Mouse (Mus musculus): Measurements from ENCODE around the gene Arhgap25.

Gene Arhgap25

DNA sequence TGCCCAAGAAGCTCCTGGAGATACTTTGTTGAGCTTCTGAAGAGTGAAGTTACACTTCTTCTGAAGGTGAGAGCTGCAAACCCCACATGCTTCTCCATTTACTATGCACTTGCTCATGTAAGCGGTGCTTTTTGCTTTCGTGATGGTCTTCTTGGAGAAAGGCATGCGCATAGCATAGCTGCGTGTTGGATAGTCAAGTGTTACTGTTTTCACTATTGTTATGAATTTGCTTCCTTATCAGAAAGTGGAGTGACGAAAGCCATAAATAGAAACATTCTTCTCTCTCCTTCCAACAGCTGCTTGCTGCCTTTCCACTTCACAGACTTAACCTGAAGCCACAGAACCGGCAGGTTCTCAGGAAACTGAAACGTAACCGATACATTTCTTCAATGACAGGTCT, 96.3 kb downstream of the Arhgap25 start:
- no peak for DNase-seq

DNA sequence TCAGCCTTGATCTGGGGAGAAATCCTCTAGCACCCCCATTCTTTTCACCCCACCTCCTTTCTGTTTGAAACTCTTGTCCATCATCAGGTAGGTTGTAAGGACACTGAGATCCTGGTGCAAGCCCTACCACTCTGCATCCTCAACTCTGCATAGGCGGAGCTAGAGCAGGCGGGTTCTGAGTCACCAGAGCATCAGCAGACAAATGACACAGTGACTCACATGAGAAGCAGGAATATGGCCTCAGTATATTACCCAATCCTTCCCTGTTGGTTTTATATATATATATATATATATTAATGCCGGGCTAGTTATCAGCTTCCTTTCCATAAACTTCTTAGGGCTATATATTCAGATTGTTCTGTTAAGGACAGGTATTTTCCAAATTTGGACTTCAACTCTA, 97.3 kb downstream of the Arhgap25 start:
- DNase-seq, result no peak

DNA sequence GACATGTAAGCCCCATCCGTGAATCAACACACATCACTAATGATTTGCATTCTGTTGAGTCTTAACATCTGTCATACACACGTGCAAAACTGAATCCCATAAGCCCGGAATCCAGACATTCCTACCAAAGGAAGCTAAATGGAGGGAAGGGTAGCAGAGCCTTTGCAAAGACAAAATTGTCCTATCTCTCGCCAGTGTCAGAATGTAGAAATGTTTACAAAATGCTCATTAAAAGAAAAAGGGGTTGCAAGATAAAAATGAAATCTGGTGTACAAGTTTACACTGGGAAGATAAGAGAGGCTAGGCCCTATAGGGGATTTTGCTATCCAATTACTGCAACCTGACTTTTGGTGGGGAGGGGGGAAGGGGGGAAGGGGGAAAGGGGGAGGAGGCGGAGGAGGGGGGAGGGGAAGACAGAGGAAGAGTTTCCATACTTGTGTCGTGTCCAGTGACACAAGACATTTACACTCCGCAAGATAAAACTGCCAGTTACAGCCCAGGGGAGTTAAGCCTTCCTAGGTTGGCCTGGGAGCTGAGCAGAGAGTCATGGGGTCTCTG, 104.5 kb downstream of the Arhgap25 start, which contains the start of gene Bmp10:
Gene Bmp10, plus strand, starts transcription at position 508 of the 558 bp plus-strand sequence.
- DNase-seq, result no peak

DNA sequence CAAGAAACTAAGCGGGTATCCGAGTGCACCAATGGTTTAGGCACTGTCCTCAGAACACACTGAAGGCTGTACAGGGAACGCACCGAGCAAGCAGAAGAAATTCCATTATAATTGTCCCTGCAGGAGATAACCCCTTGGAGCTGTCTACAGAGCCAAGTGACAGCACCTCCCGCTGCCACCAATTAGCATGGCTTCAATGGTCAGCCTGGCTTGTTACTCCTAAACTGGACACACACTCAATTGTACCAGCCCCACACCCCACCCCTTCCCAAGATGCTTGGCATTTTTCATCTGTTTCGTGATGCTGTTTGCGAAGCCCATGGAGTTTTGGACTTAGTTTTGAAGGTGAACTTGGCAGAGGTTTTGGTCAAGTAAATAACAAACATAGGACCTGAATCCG, 105.4 kb downstream of the Arhgap25 start:
- DNase-seq, result no peak

DNA sequence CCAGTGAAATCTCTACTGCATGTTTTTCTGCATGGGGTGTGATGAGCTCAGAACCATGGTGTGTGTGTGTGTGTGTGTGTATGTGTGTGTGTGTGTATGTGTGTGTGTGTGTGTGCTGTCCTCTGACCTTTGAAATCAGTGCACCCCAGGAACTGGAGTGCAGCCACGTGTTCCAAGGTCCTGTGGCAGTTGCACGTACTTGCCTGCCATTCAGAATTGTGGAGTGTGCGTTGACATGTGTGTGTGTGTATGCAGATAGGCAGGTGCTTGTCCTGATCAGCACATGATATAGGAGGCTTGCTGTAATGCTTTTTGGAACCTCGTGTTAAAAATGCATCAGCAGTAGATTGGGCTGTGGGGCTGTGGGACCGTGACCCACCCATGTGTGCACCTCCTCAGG, 106.1 kb downstream of the Arhgap25 start:
- no peak for DNase-seq

DNA sequence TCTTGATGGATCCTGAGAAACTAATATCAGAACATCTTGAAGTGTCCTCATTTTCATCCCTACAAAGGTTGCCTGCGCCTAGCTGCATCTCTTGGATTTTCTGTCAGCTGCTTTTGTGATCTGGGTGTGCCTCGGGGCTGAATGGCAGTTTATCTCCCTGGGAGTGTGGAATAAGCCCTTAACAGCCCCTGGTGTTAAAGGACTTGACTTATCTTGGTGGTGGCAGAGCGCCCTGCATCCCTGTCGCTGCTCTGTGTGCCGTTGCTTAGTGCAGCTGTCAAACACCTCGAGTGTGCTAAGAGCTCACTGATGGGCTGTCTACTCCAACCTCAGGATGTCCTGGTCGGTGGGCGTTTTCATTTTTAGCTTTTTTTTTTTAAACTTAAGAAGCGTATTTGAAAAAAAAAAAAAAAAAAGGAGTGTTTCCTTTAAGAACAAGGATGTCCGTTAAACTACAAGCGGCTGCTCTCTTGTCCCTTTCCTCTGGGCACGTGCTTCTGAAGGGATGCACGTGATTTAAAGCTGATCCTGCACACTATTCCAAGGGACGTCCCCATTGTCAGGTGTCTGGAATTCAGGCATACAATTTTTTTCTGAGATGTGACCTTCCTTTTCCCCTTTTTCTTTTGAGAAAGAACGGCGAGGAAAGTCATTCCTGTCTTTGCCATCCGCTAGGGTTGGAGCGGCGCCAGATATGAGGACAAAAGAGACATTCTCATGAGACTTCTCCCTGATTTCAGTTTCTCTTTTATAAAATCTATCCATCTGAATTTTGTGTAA, 108.8 kb downstream of the Arhgap25 start:
- peak; percentile 33 for DNase-seq

DNA sequence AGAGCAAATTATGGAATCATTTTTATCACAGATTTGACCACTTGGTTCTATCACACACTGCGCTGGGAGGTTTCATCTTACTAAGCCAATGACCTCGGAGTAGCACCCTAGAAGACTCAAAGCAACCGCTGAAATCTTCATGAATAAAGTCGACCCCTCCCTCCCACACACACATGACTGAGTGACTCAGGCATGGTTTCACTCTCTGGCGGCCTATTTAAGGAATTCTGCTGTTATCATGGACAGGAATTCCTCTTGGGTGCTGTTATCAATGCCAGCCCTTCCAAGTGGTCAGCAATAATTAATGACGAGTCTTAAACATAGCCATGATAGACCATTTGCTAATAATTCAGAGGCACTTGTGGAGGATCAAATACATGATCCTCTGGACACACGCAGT, 110.8 kb downstream of the Arhgap25 start:
- peak; percentile 24 for DNase-seq

DNA sequence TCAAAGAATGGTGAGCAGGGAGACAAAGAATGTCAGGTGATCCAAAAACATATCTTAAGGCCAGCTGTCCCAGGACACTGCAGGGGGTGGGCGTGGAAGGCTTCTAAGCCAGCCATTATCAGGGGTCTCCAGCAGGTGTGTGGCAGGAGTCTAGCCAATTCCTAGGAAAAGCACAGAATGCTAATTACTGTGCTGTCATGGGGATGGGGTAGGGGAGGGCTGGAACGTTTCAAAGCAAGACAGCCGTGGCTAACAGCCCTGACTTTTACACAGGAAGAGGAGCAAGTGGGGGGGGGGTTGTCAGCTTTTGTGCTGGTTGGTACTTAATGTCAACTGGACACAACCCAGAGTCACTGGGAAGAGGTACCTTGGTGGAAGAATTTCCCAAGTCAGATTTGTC, 121.0 kb downstream of the Arhgap25 start:
- DNase-seq, result no peak
